Mouse (Mus musculus) lung, adult 2 months (tissue): Measurements from ENCODE around the gene Tmem39a. TPM values are rescaled to one million over a fixed set of nuclear protein-coding genes. Genes with fewer than 3 reads are reported as not detected.

Source experiments
- DNase-seq: peaks from one replicate; pipeline ENCODE4 v3.0.0; 2022
- H3K4me1 ChIP-seq: fragments of 200-500 bp; 2 replicates; pipeline ENCODE4 v1.6.1; 2011; ENCODE audit warnings: low read length; ENCODE audit not compliant: control insufficient read depth, insufficient read depth
- H3K4me3 ChIP-seq: fragments of 200-500 bp; replicated peaks from 2 replicates; pipeline ENCODE3; 2011; ENCODE audit warnings: low read depth, mild to moderate bottlenecking, control low read depth, low read length; ENCODE audit errors: extremely low read depth
- CTCF ChIP-seq: fragments of 200-500 bp; IDR thresholded peaks from 2 replicates; pipeline ENCODE4 v1.5.1; 2011; ENCODE audit warnings: mild to moderate bottlenecking, low read length, control low read depth; ENCODE audit not compliant: insufficient read depth
- POLR2A ChIP-seq: fragments of 200-500 bp; IDR thresholded peaks from 2 replicates; pipeline ENCODE4 v1.6.1; 2011; ENCODE audit warnings: low read depth, mild to moderate bottlenecking, control low read depth, low read length, borderline replicate concordance; ENCODE audit errors: extremely low read depth
- WGBS: fragments of 180-500 bp; shearing (Covaris S2); methylation state at CpG from one replicate; pipeline ENCODE4 v1.1.7; 2018; 5-methylcytosine and 5-hydroxymethylcytosine counted together
- polyA plus RNA-seq: library from polyadenylated mRNA; depleted of rRNA; stranded (reverse); fragments of >200 nt; gene quantifications from 2 replicates; pipeline ENCODE4 v1.2.3, GENCODE M21; 2012; rRNA removed

Gene Tmem39a
- polyA plus RNA-seq, 1 experiment, result 73.2 TPM

GRCm38 (mm10) chr16:38624303-38624702 lies 65.8 kb downstream of the Tmem39a start:
- DNase-seq, result no peak
- peaks cover 45% of the 10 kb centered on the region for H3K4me1 ChIP-seq
- H3K4me3 ChIP-seq, result no peak overlapping the region
- WGBS, result 66% methylated on average over 11 of the region's 11 CpGs
- no peak for TF ChIP-seq CTCF
- TF ChIP-seq POLR2A, result no peak

- H3K4me1 ChIP-seq, result peaks cover 37% of the 10 kb centered on the region
- TF ChIP-seq POLR2A (no peak), CTCF (no peak)
- WGBS, result 53% methylated on average over 7 of the region's 7 CpGs
- H3K4me3 ChIP-seq, result no peak overlapping the region
- DNase-seq, result no peak
Observed at GRCm38 (mm10) chr16:38625411-38625810, 66.9 kb downstream of the Tmem39a start.

GRCm38 (mm10) chr16:38625811-38626369 lies 67.4 kb downstream of the Tmem39a start:
- TF ChIP-seq POLR2A (no peak), CTCF (no peak)
- no peak for DNase-seq
- Histone ChIP-seq H3K4me1 (peaks cover 32% of the 10 kb centered on the region), H3K4me3 (no peak overlapping the region)
- WGBS, result 40% methylated on average over 10 of the region's 10 CpGs

- Histone ChIP-seq H3K4me1 (peaks cover 10% of the 10 kb centered on the region; the same call in 1 of the 2 replicates), H3K4me3 (no peak overlapping the region)
- no peak for TF ChIP-seq POLR2A
- peak; percentile 83 for TF ChIP-seq CTCF
- DNase-seq, result peak; percentile 81
- WGBS, result 57% methylated on average over 6 of the region's 6 CpGs
Observed at GRCm38 (mm10) chr16:38632147-38632546, 73.6 kb downstream of the Tmem39a start.

GRCm38 (mm10) chr16:38635833-38636390 lies 77.4 kb downstream of the Tmem39a start:
- WGBS, result 51% methylated on average over 8 of the region's 8 CpGs
- Histone ChIP-seq H3K4me3 (no peak overlapping the region), H3K4me1 (peaks cover 14% of the 10 kb centered on the region; the same call in 1 of the 2 replicates)
- TF ChIP-seq POLR2A (no peak), CTCF (no peak)
- DNase-seq, result no peak

GRCm38 (mm10) chr16:38636682-38637081 lies 78.2 kb downstream of the Tmem39a start:
- Histone ChIP-seq H3K4me3 (no peak overlapping the region), H3K4me1 (peaks cover 17% of the 10 kb centered on the region; the same call in 1 of the 2 replicates)
- 22% methylated on average over 9 of the region's 9 CpGs for WGBS
- no peak for DNase-seq
- TF ChIP-seq POLR2A (no peak), CTCF (no peak)

- WGBS, result 48% methylated on average over 10 of the region's 10 CpGs
- DNase-seq, result no peak
- peaks cover 17% of the 10 kb centered on the region; the same call in 1 of the 2 replicates for H3K4me1 ChIP-seq
- TF ChIP-seq POLR2A (no peak), CTCF (no peak)
- no peak overlapping the region for H3K4me3 ChIP-seq
Observed at GRCm38 (mm10) chr16:38637085-38637484, 78.6 kb downstream of the Tmem39a start.

Other genes with a start within 250 kb of the Tmem39a start
- 1.7 and 2.5 TPM in 2 replicates for gene Maats1, start 216.6 kb upstream of the Tmem39a start, polyA plus RNA-seq
- 63.2 and 64.6 TPM in 2 replicates for gene Cox17, start 211.7 kb upstream of the Tmem39a start, polyA plus RNA-seq
- not detected in 2 replicates for gene Gm21987, start 211.7 kb upstream of the Tmem39a start, polyA plus RNA-seq
- gene Popdc2, start 196.5 kb upstream of the Tmem39a start, polyA plus RNA-seq, result 20.4 and 30.9 TPM in 2 replicates
- gene Pla1a, start 125.6 kb upstream of the Tmem39a start, polyA plus RNA-seq, result 1.6 and 2.0 TPM in 2 replicates
- 27.0 and 29.4 TPM in 2 replicates for gene Adprh, start 106.0 kb upstream of the Tmem39a start, polyA plus RNA-seq
- gene Cd80, start 103.1 kb upstream of the Tmem39a start, polyA plus RNA-seq, result 0.35 and 0.98 TPM in 2 replicates
- 10.0 and 12.9 TPM in 2 replicates for gene Timmdc1, start 36.0 kb upstream of the Tmem39a start, polyA plus RNA-seq
- gene Poglut1, start 8.4 kb upstream of the Tmem39a start, polyA plus RNA-seq, result 17.5 and 27.8 TPM in 2 replicates
- 43.9 and 46.8 TPM in 2 replicates for gene Arhgap31, start 154.6 kb downstream of the Tmem39a start, polyA plus RNA-seq
- gene B4galt4, start 183.6 kb downstream of the Tmem39a start, polyA plus RNA-seq, result 18.0 and 21.4 TPM in 2 replicates
- 36.4 and 68.1 TPM in 2 replicates for gene Upk1b, start 241.6 kb downstream of the Tmem39a start, polyA plus RNA-seq